Mouse (Mus musculus) forebrain, postnatal 0 days (tissue): ENCODE measurements at regions not wholly inside any gene's neighbourhood (a gene's known extent, or its start where the extent isn't known, plus 50 kb on each side); places are given as distances from the start of the nearest gene placed in this dataset.

Source experiments
- ATAC-seq: fragments of 200-750 bp; cut with Nextera tagmentation; 2 replicates; pipeline ENCODE4 v1.8.0; 2017; ENCODE audit warnings: mild to moderate bottlenecking, moderate library complexity
- DNase-seq: peaks from one replicate; pipeline ENCODE4 v3.0.0-alpha.2; 2015
- H3K27ac ChIP-seq: fragments of 300-500 bp; sonication (generic); 2 replicates; pipeline ENCODE4 v1.5.1; 2014; ENCODE audit warnings: low read depth, mild to moderate bottlenecking, antibody characterized with exemption, low read length, moderate library complexity, mixed read lengths
- H3K27me3 ChIP-seq: fragments of 300-500 bp; sonication (generic); 2 replicates; pipeline ENCODE4 v1.6.1; 2014; ENCODE audit warnings: mild to moderate bottlenecking, low read length, mixed read lengths; ENCODE audit not compliant: insufficient read depth
- H3K36me3 ChIP-seq: fragments of 300-500 bp; sonication (generic); 2 replicates; pipeline ENCODE4 v1.6.1; 2014; ENCODE audit warnings: mild to moderate bottlenecking, moderate library complexity; ENCODE audit not compliant: insufficient read depth
- H3K4me1 ChIP-seq: fragments of 300-500 bp; sonication (generic); 2 replicates; pipeline ENCODE4 v1.6.1; 2014; ENCODE audit warnings: antibody characterized with exemption; ENCODE audit not compliant: insufficient read depth
- H3K4me2 ChIP-seq: fragments of 300-500 bp; sonication (generic); 2 replicates; pipeline ENCODE4 v1.6.1; 2014; ENCODE audit warnings: low read depth, mild to moderate bottlenecking, moderate library complexity
- H3K4me3 ChIP-seq: fragments of 300-500 bp; sonication (generic); 2 replicates; pipeline ENCODE4 v1.5.1; 2014; ENCODE audit warnings: low read depth, low read length, mixed read lengths
- H3K9ac ChIP-seq: fragments of 300-500 bp; sonication (generic); 2 replicates; pipeline ENCODE4 v1.6.1; 2014; ENCODE audit warnings: mild to moderate bottlenecking
- H3K9me3 ChIP-seq: fragments of 300-500 bp; sonication (generic); 2 replicates; pipeline ENCODE4 v1.6.1; 2016; ENCODE audit warnings: low read length
- CTCF ChIP-seq: sonication (generic); IDR thresholded peaks from 2 replicates; pipeline ENCODE4 v1.5.1; 2016; ENCODE audit warnings: antibody characterized with exemption, control low read depth, low read depth
- WGBS: fragments of 180-500 bp; shearing (Covaris S2); extraction: QIAGEN DNeasy Blood & Tissue Kit; methylation state at CpG from one replicate; pipeline ENCODE4 v1.1.7; 2014; 5-methylcytosine and 5-hydroxymethylcytosine counted together

DNA sequence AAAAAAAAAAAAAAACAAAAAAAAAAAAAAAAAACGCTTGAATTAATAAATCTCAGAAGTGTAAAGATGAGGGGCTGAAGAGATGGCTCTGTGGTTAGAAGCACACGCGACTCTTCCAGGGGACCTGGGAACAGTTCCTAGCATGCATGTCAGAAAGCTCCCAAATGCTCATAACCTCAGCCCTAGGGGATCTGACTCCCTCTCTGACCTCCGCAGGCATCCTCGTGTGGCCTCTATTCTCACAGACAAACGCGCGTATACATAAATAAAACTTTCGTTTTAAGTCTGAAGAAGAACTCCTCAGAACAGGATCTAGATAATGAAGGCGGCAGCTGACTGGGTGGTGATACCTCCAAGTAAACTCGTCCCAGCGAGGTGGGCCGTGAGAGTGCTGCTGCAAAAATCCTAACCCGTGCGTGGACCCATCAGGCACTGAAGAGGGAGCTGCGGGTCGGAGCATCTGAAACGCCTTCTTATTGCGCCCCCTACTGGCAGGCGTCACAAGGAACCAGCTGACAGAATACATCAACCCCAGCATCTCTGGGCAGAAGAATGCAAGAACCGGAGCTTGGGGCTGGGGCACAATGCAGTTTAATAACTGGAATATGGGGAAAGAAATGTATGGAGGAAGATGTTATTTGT lies 266.2 kb downstream of the Pdcd6ip start:
- Histone ChIP-seq H3K27me3 (no peaks in the 10 kb centered on the region), H3K9ac (no peak overlapping the region), H3K27ac (0 out of 2 replicates have a peak overlapping the region, but pooled peaks have one; percentile 9), H3K4me2 (peak overlapping the region; percentile 42), H3K9me3 (no peaks in the 10 kb centered on the region), H3K36me3 (no peaks in the 10 kb centered on the region), H3K4me3 (peak overlapping the region; percentile 14; the same call in 1 of the 2 replicates), H3K4me1 (peaks cover 6% of the 10 kb centered on the region; the same call in 1 of the 2 replicates)
- peak; percentile 86 for ATAC-seq
- peak; percentile 91 for DNase-seq
- 8% methylated on average over 21 of the region's 21 CpGs for WGBS
- peak; percentile 97 for TF ChIP-seq CTCF

DNA sequence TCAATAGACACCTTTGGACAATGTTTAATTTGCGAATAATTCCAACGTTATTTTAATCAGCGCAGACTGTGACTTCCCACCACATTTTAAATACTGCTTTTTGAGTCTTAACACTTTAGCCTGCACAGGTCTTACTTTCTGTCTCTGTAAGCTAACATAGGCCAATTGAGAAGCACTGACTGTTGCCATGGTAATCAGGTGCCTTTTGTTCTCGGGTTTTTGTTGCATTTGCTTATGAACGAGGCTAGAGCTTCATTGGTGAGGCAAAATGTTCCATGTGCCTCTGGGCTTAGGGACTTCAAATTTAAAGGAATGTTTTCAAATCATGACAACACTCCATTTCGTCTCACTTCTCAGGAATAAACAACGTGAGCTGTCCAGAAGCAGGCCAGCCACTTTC lies 269.7 kb downstream of the Pdcd6ip start:
- Histone ChIP-seq H3K36me3 (no peaks in the 10 kb centered on the region), H3K27ac (no peak overlapping the region), H3K4me3 (no peak overlapping the region), H3K4me2 (no peak overlapping the region), H3K9ac (no peak overlapping the region), H3K27me3 (no peaks in the 10 kb centered on the region), H3K4me1 (peaks cover 6% of the 10 kb centered on the region; the same call in 1 of the 2 replicates), H3K9me3 (no peaks in the 10 kb centered on the region)
- 47% methylated on average over 7 of the region's 7 CpGs for WGBS
- no peak for TF ChIP-seq CTCF
- ATAC-seq: peak; percentile 82; the same call in 1 of the 2 replicates
- DNase-seq: peak; percentile 67

DNA sequence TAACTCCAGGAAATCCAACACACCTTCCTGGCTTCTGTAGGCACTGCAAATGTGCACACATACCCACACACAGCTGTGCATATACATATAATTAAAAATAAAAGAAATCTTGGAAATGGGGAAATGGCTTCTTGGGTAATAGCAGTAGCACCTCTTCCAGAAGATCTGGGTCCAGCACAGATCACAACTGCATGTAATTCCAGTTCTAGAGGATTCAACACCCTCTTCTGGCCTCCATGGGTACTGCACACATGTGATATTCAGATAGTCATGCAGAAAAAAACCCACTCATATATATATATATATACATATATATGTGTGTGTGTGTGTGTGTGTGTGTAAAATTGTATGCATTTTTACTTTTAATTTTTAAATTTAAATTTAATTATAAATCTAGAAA lies 272.1 kb downstream of the Pdcd6ip start:
- peak; percentile 46 for DNase-seq

GRCm38 (mm10) chr9:113433424-113433823 lies 274.6 kb downstream of the Pdcd6ip start:
- ATAC-seq: no peak
- Histone ChIP-seq H3K27me3 (no peaks in the 10 kb centered on the region), H3K4me1 (no peaks in the 10 kb centered on the region), H3K9me3 (no peaks in the 10 kb centered on the region), H3K4me3 (no peak overlapping the region), H3K36me3 (no peaks in the 10 kb centered on the region), H3K4me2 (no peak overlapping the region), H3K27ac (peak overlapping the region; percentile 37; the same call in 1 of the 2 replicates), H3K9ac (no peak overlapping the region)
- WGBS: 80% methylated on average over 4 of the region's 4 CpGs
- no peak for DNase-seq
- no peak for TF ChIP-seq CTCF

More for the DNA sequence above, 272.1 kb downstream of the Pdcd6ip start:
- no peak for ATAC-seq
- Histone ChIP-seq H3K27me3 (no peaks in the 10 kb centered on the region), H3K27ac (no peak overlapping the region), H3K9me3 (no peaks in the 10 kb centered on the region), H3K9ac (no peak overlapping the region), H3K36me3 (no peaks in the 10 kb centered on the region), H3K4me2 (no peak overlapping the region), H3K4me3 (no peak overlapping the region), H3K4me1 (0 out of 2 replicates have a peak, but pooled peaks cover 4% of the 10 kb centered on the region)
- peak; percentile 46 for TF ChIP-seq CTCF

DNA sequence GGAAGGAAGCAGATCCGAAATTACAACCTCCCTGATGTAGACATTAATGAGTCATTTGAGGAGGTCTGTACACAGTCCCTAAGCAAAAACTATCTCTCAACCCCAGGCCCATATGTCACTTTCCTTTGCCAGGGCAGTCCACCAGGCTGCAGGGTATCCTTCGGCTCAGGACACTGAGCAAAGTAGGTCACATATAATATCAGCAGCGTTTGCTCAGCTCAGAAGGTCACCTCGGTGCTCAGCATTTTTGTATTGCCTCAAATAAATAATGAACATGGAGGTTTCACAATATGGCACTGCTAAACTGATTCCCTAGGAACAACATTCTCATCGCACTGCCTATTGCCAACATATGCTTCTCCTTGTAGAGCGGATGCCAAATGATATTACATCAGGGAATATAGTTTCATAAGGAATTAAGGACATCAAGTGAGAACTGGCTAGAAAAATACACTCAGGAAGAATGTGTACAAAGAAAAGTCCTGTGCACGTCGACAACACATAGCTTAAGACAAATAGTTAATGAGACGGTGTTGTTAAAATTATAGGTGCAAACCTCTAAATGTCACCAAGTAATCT lies 275.4 kb downstream of the Pdcd6ip start:
- Histone ChIP-seq H3K27ac (no peak overlapping the region; the same call in 1 of the 2 replicates), H3K4me3 (no peak overlapping the region), H3K9ac (no peak overlapping the region), H3K36me3 (no peaks in the 10 kb centered on the region), H3K27me3 (no peaks in the 10 kb centered on the region), H3K9me3 (no peaks in the 10 kb centered on the region), H3K4me1 (no peaks in the 10 kb centered on the region), H3K4me2 (no peak overlapping the region)
- WGBS: 79% methylated on average over 9 of the region's 9 CpGs
- ATAC-seq: no peak
- no peak for DNase-seq
- TF ChIP-seq CTCF: no peak

GRCm38 (mm10) chr9:113430411-113430810 lies 277.6 kb downstream of the Pdcd6ip start:
- TF ChIP-seq CTCF: no peak
- no peaks in the 10 kb centered on the region for H3K36me3 ChIP-seq
- no peaks in the 10 kb centered on the region for H3K9me3 ChIP-seq
- no peak for ATAC-seq
- H3K9ac ChIP-seq: no peak overlapping the region
- H3K27ac ChIP-seq: no peak overlapping the region
- no peaks in the 10 kb centered on the region for H3K4me1 ChIP-seq
- H3K27me3 ChIP-seq: no peaks in the 10 kb centered on the region
- no peak overlapping the region for H3K4me3 ChIP-seq
- DNase-seq: no peak
- 88% methylated on average over 4 of the region's 4 CpGs for WGBS
- no peak overlapping the region for H3K4me2 ChIP-seq

GRCm38 (mm10) chr9:113427281-113427680 lies 280.8 kb downstream of the Pdcd6ip start:
- WGBS: 88% methylated on average over 4 of the region's 4 CpGs

More at GRCm38 (mm10) chr9:113427281-113427680, 280.8 kb downstream of the Pdcd6ip start:
- DNase-seq: no peak
- Histone ChIP-seq H3K36me3 (no peaks in the 10 kb centered on the region), H3K4me3 (no peak overlapping the region), H3K27ac (no peak overlapping the region), H3K9ac (no peak overlapping the region), H3K9me3 (no peaks in the 10 kb centered on the region), H3K4me2 (no peak overlapping the region), H3K27me3 (no peaks in the 10 kb centered on the region), H3K4me1 (no peaks in the 10 kb centered on the region)
- ATAC-seq: no peak
- TF ChIP-seq CTCF: no peak
